Mouse (Mus musculus) limb, embryonic 14.5 days (tissue): ENCODE data around the gene Xpnpep1. TPM values are rescaled to one million over a fixed set of nuclear protein-coding genes. Genes with fewer than 3 reads are reported as not detected.

ENCODE experiments used
- ATAC-seq: fragments of 200-750 bp; cut with Nextera tagmentation; 2 replicates; pipeline ENCODE4 v1.8.0; 2017; ENCODE audit warnings: low read depth, moderate number of reproducible peaks, moderate TSS enrichment; ENCODE audit not compliant: low FRiP score
- DNase-seq: peaks from one replicate; pipeline ENCODE4 v3.0.0-alpha.2; 2015; ENCODE audit warnings: low spot score
- H3K27ac ChIP-seq: fragments of 300-500 bp; sonication (generic); replicated peaks from 2 replicates; pipeline ENCODE4 v1.5.1; 2014; ENCODE audit warnings: low read depth, mild to moderate bottlenecking, low read length, moderate library complexity, mixed read lengths
- H3K27me3 ChIP-seq: fragments of 300-500 bp; sonication (generic); 2 replicates; pipeline ENCODE4 v1.6.1; 2014; ENCODE audit warnings: low read length, mixed read lengths; ENCODE audit not compliant: control insufficient read depth, insufficient read depth
- H3K36me3 ChIP-seq: fragments of 300-500 bp; sonication (generic); 2 replicates; pipeline ENCODE4 v1.6.1; 2014; ENCODE audit warnings: mild to moderate bottlenecking, low read length, moderate library complexity, mixed read lengths; ENCODE audit not compliant: control insufficient read depth, insufficient read depth
- H3K4me1 ChIP-seq: fragments of 300-500 bp; sonication (generic); 2 replicates; pipeline ENCODE4 v1.6.1; 2014; ENCODE audit warnings: antibody characterized with exemption, low read length, mixed read lengths; ENCODE audit not compliant: control insufficient read depth, insufficient read depth
- H3K4me2 ChIP-seq: fragments of 300-500 bp; sonication (generic); replicated peaks from 2 replicates; pipeline ENCODE4 v1.6.1; 2014; ENCODE audit warnings: low read depth, mild to moderate bottlenecking, low read length, moderate library complexity; ENCODE audit not compliant: severe bottlenecking
- H3K4me3 ChIP-seq: fragments of 300-500 bp; sonication (generic); replicated peaks from 2 replicates; pipeline ENCODE4 v1.5.1; 2014; ENCODE audit warnings: low read length
- H3K9ac ChIP-seq: fragments of 300-500 bp; sonication (generic); 2 replicates; pipeline ENCODE4 v1.6.1; 2014; ENCODE audit warnings: mild to moderate bottlenecking, low read depth, low read length, moderate library complexity; ENCODE audit not compliant: severe bottlenecking
- H3K9me3 ChIP-seq: fragments of 300-500 bp; sonication (generic); 2 replicates; pipeline ENCODE4 v1.6.1; 2016; ENCODE audit warnings: low read length; ENCODE audit not compliant: control insufficient read depth
- POLR2A ChIP-seq: fragments of 200-500 bp; IDR thresholded peaks from 2 replicates; pipeline ENCODE4 v1.8.0; 2012; ENCODE audit warnings: inconsistent platforms, mild to moderate bottlenecking, moderate library complexity, borderline replicate concordance; ENCODE audit not compliant: insufficient read depth, insufficient read length; ENCODE audit errors: extremely low read depth
- WGBS: fragments of 180-500 bp; shearing (Covaris S2); extraction: QIAGEN DNeasy Blood & Tissue Kit; methylation state at CpG from one replicate; pipeline ENCODE4 v1.1.7; 2014; 5-methylcytosine and 5-hydroxymethylcytosine counted together
- polyA plus RNA-seq, 2 experiments: library from polyadenylated mRNA; depleted of rRNA in 1 of 2; stranded (reverse) in 1 of 2; unstranded in 1 of 2; fragments of >200 nt; fragmentation: Nextera tagmentation in 1 of 2; extraction: Ambion mirVana in 1 of 2; gene quantifications; 2 replicates each; pipeline versions ENCODE4 v1.2.1 to v1.2.3; 2012 to 2014

Gene Xpnpep1
- polyA plus RNA-seq, 2 experiments = 101 to 157 TPM

DNA sequence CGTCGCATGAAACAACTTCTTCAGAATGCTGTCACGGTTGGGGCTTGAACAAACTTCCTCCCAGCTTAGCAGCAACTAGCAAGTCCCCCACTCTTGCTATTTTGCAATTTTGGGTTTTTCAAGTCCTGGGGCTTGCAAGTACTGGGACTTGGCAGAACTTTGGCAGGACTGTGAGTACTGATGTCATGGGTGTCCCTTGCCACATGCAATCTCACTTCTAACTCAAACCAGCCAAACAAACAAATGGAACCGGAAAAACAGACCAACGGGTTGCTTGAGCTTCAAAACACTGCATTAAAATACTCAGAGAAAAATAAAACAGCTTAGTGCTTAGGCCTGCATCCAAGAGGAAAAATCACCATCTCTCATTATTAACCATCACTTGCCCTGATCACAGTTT lies 7.2 kb upstream of the Xpnpep1 start:
- DNase-seq = peak; percentile 18
- H3K27ac ChIP-seq = 0 out of 2 replicates have a peak overlapping the region, but pooled peaks have one; percentile 11
- H3K4me3 ChIP-seq = no peak overlapping the region
- H3K4me1 ChIP-seq = 0 out of 2 replicates have a peak, but pooled peaks cover 8% of the 10 kb centered on the region
- TF ChIP-seq POLR2A = no peak
- no peaks in the 10 kb centered on the region; the same call in 1 of the 2 replicates for H3K9me3 ChIP-seq
- ATAC-seq = no peak
- no peaks in the 10 kb centered on the region for H3K27me3 ChIP-seq
- 52% methylated on average over 5 of the region's 5 CpGs for WGBS
- no peaks in the 10 kb centered on the region for H3K36me3 ChIP-seq
- no peak overlapping the region for H3K9ac ChIP-seq
- no peak overlapping the region for H3K4me2 ChIP-seq

DNA sequence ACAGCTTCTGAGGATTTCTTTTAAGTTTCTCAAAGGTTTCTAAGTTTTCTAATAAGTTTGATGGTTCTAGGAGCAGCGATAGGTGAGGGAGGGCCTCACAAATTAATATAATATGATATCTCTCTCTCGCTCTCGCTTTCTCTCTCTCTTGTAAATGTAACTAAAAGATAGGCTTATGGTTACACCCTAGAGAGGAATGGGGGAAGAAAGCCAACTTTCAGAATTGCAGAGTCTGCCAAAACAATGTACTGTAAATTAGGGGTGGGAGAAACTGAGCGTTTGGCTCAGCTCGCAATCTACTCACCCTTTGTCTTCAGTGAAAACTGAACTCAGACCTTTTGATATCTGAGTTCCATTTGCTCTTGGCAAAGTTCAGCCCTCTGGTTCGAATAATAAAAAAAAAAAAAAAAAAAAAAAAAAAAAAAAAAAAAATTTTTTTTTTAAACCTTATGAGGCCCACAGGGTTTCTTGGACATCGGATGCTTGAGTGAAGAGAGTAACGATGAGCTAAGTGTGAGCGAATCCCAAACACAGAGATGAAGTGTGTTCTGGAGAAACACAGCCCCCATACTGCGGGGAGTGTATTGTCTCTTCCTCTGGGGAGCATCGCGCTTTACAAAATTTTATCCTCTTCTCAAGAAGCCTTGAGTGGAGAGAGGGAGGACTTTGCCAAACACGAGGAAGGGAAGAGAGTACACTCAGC lies 3.6 kb upstream of the Xpnpep1 start:
- Histone ChIP-seq H3K9ac (no peak overlapping the region), H3K4me3 (no peak overlapping the region), H3K27me3 (no peaks in the 10 kb centered on the region), H3K36me3 (no peaks in the 10 kb centered on the region), H3K9me3 (no peaks in the 10 kb centered on the region), H3K27ac (0 out of 2 replicates have a peak overlapping the region, but pooled peaks have one; percentile 50), H3K4me2 (no peak overlapping the region), H3K4me1 (peaks cover 5% of the 10 kb centered on the region; the same call in 1 of the 2 replicates)
- peak; percentile 82 for DNase-seq
- no peak for TF ChIP-seq POLR2A
- peak; percentile 70 for ATAC-seq
- WGBS = 68% methylated on average over 13 of the region's 13 CpGs

DNA sequence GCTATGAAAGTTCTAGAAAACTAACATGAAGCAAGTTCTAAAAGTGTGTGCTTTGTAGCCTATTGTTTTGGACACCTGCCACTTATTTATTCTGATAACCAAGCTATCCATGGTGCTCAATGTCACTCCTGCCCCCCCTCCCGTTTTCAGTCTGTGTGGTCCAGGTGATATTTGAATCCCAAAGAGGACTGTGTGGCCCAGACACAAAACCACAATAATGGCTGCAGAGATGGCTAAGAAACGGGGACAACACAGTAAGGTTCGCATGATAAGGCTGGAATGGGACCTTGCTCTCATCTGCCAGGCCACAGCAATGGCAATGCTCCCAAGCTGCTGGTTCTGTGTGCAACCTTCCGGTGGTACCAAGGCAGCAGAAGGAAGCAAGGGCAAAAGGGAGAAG lies 1.6 kb upstream of the Xpnpep1 start:
- H3K9ac ChIP-seq = no peak overlapping the region
- no peaks in the 10 kb centered on the region for H3K36me3 ChIP-seq
- H3K27ac ChIP-seq = no peak overlapping the region
- ATAC-seq (no peak), DNase-seq (no peak)
- H3K9me3 ChIP-seq = no peaks in the 10 kb centered on the region
- TF ChIP-seq POLR2A = no peak
- H3K4me2 ChIP-seq = no peak overlapping the region
- no peaks in the 10 kb centered on the region for H3K27me3 ChIP-seq
- H3K4me1 ChIP-seq = peaks cover 11% of the 10 kb centered on the region
- WGBS = 75% methylated on average over 4 of the region's 4 CpGs
- H3K4me3 ChIP-seq = no peak overlapping the region

GRCm38 (mm10) chr19:53041133-53041510 lies 1.1 kb upstream of the Xpnpep1 start:
- DNase-seq (no peak), ATAC-seq (no peak)
- H3K27ac ChIP-seq = no peak overlapping the region
- no peak overlapping the region for H3K9ac ChIP-seq
- no peaks in the 10 kb centered on the region for H3K36me3 ChIP-seq
- peaks cover 11% of the 10 kb centered on the region for H3K4me1 ChIP-seq
- H3K27me3 ChIP-seq = no peaks in the 10 kb centered on the region
- no peaks in the 10 kb centered on the region for H3K9me3 ChIP-seq
- H3K4me2 ChIP-seq = no peak overlapping the region
- H3K4me3 ChIP-seq = no peak overlapping the region
- no peak for TF ChIP-seq POLR2A
- WGBS = 76% methylated on average over 5 of the region's 5 CpGs

GRCm38 (mm10) chr19:53039090-53039489 lies 924 bp downstream of the Xpnpep1 start:
- no peaks in the 10 kb centered on the region for H3K9me3 ChIP-seq
- H3K27ac ChIP-seq = peak overlapping the region; percentile 56
- H3K4me2 ChIP-seq = peak overlapping the region; percentile 68
- peak overlapping the region; percentile 97 for H3K4me3 ChIP-seq
- 27% methylated on average over 11 of the region's 11 CpGs for WGBS
- no peak for TF ChIP-seq POLR2A
- peaks cover 11% of the 10 kb centered on the region for H3K4me1 ChIP-seq
- H3K36me3 ChIP-seq = no peaks in the 10 kb centered on the region
- no peak for ATAC-seq
- peak overlapping the region; percentile 38; the same call in 1 of the 2 replicates for H3K9ac ChIP-seq
- H3K27me3 ChIP-seq = no peaks in the 10 kb centered on the region
- no peak for DNase-seq

DNA sequence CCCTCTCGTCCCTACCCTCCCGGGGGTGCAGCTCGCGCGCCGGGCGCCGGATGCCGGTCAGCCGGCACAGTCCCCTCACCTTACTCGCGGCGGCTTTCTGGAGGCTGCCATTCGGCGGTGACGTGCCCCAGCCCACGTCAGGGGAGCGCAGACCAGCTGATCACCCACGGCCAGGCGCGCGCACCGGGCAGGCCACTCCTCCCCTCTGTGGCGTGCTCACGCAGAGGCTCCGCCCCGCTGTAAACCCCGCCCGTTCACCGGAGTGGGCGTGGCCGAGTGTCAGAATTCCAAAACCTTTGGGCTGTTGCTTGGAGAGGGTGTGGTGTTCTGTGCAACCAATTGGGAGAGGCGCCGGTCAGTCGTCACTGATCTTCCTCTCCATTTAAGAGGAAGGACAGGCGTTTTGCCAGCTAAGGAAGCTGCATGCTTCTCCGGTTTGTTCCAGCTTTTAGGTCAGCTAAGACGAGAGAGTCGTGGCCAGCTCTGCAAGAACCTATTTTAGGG lies 1.5 kb downstream of the Xpnpep1 start:
- Histone ChIP-seq H3K4me3 (peak overlapping the region; percentile 97), H3K27me3 (no peaks in the 10 kb centered on the region), H3K4me2 (peak overlapping the region; percentile 72), H3K27ac (peak overlapping the region; percentile 83), H3K36me3 (no peaks in the 10 kb centered on the region), H3K9ac (peak overlapping the region; percentile 92), H3K9me3 (no peaks in the 10 kb centered on the region), H3K4me1 (peaks cover 11% of the 10 kb centered on the region)
- WGBS = under 1% methylated on average over 38 of the region's 39 CpGs
- DNase-seq (peak; percentile 97), ATAC-seq (peak; percentile 97)
- TF ChIP-seq POLR2A = peak; percentile 62; the same call in 1 of the 2 replicates
